ENCODE assay signal across 8 mouse cellular contexts in the genomic region with DNA sequence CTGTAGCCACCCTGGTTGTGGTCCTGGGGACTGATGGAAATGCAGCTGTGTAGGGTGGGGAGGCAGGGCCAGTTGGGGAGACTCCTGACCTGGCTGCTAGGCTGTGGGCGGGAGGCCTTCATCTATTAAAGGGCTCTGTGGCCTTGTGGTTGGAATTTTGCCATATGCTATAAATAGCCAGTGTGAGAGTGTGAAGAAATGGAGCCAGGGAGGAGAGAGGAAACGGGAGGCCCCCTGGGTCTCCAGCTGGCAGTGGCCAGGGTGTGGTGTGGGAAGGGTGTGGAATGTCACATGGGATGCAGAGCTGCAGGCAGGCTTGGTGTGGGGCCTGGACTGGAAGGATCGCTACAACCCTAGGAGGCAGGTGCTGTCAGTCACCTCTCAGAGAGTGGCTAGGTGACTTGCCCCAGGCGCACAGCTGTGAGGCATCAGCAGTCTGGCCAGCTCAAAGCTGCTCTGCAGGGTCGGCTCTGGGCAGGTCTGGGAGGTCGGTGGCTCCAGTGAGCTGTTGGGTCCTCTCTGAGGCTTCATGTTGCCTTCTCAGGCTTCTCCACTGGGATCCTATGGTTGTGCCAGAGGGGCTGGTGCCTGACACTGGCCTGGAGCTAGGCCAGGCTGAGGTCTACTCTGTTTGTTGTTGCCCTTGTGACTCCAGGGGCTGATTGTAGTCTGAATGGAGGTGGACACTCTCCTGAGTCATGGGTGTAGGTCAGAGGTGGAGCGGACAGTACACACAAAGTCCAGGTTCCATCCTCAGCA. TPM values are rescaled to one million over a fixed set of nuclear protein-coding genes. Genes with fewer than 3 reads are reported as not detected.
DNase-seq lines count a peak whose midpoint lies in the region; ATAC-seq and TF ChIP-seq lines count a peak whose summit lies in the region.

No protein-coding gene starts in this region.

- WGBS in forebrain, embryonic 12.5 days = 70% methylated on average over 7 of the region's 7 CpGs
- 66% methylated on average over 7 of the region's 7 CpGs for WGBS in forebrain, embryonic 11.5 days
- WGBS in heart, postnatal 0 days = 14% methylated on average over 7 of the region's 7 CpGs

- H3K4me1 ChIP-seq in forebrain, embryonic 12.5 days = peaks cover 34% of the 10 kb centered on the region
- H3K4me1 ChIP-seq in forebrain, embryonic 11.5 days (replicated peaks; ENCODE audit: control insufficient read depth, insufficient read depth, low read length) = 0 out of 2 replicates have a peak, but pooled peaks cover 4% of the 10 kb centered on the region
- peaks cover 24% of the 10 kb centered on the region for H3K4me1 ChIP-seq in heart, postnatal 0 days (ENCODE audit: control insufficient read depth, insufficient read depth)
- H3K4me1 ChIP-seq in megakaryocyte, embryonic 14.5 days = peaks cover 39% of the 10 kb centered on the region

- H3K27ac ChIP-seq in forebrain, embryonic 12.5 days = 0 out of 2 replicates have a peak overlapping the region, but pooled peaks have one; percentile 25
- H3K27ac ChIP-seq in forebrain, embryonic 11.5 days (ENCODE audit: low read depth, low read length) = no peak overlapping the region
- peak overlapping the region; percentile 70 for H3K27ac ChIP-seq in heart, postnatal 0 days (ENCODE audit: low read depth)

- H3K4me3 ChIP-seq in forebrain, embryonic 12.5 days (replicated peaks) = no peak overlapping the region
- no peak overlapping the region for H3K4me3 ChIP-seq in forebrain, embryonic 11.5 days (ENCODE audit: low read depth, low read length)
- no peak overlapping the region for H3K4me3 ChIP-seq in heart, postnatal 0 days (ENCODE audit: low read depth, low read length)
- H3K4me3 ChIP-seq in megakaryocyte, embryonic 14.5 days (replicated peaks) = peak overlapping the region; percentile 60

- H3K36me3 ChIP-seq in forebrain, embryonic 12.5 days (replicated peaks) = peaks cover 37% of the 10 kb centered on the region
- H3K36me3 ChIP-seq in forebrain, embryonic 11.5 days (ENCODE audit: control insufficient read depth, insufficient read depth, low read length) = peaks cover 3% of the 10 kb centered on the region; the same call in 1 of the 2 replicates
- peaks cover 9% of the 10 kb centered on the region; the same call in 1 of the 2 replicates for H3K36me3 ChIP-seq in heart, postnatal 0 days (replicated peaks; ENCODE audit: control insufficient read depth, insufficient read depth, low read length)
- peaks cover 3% of the 10 kb centered on the region for H3K36me3 ChIP-seq in megakaryocyte, embryonic 14.5 days (replicated peaks; ENCODE audit: low read length)

- no peak for ATAC-seq in forebrain, embryonic 12.5 days (ENCODE audit: low FRiP score)
- ATAC-seq in forebrain, embryonic 11.5 days (replicated peaks; ENCODE audit: low FRiP score) = no peak
- ATAC-seq in common myeloid progenitor, adult 5-6 weeks (replicated peaks; ENCODE audit: low read depth, poor library complexity, severe bottlenecking) = peak; percentile 78
- peak; percentile 96 for ATAC-seq in heart, postnatal 0 days (ENCODE audit: insufficient read depth, low read depth)
- no peak for ATAC-seq in CD4-positive, CD25-positive, alpha-beta regulatory T cell, adult 4 months

- DNase-seq in forebrain, embryonic 11.5 days (ENCODE audit: low spot score) = no peak
- peak; percentile 93 for DNase-seq in heart, postnatal 0 days (ENCODE audit: low spot score)
- peak; percentile 45 to 79 for DNase-seq in kidney, postnatal 25 days
- DNase-seq in right cerebral cortex, postnatal 10 days (ENCODE audit: low spot score in 2 of 2) = no peak

- H3K9ac ChIP-seq in forebrain, embryonic 12.5 days = 0 out of 2 replicates have a peak overlapping the region, but pooled peaks have one; percentile 21
- no peak overlapping the region for H3K9ac ChIP-seq in forebrain, embryonic 11.5 days (ENCODE audit: low read length)
- H3K9ac ChIP-seq in heart, postnatal 0 days (replicated peaks; ENCODE audit: low read depth, low read length) = no peak overlapping the region

- TF ChIP-seq EP300 in heart, postnatal 0 days (IDR thresholded peaks at IDR 0.05; ENCODE audit: low read depth) = peak; percentile 79; the same call in 1 of the 2 replicates

- no peak overlapping the region for H3K4me2 ChIP-seq in forebrain, embryonic 12.5 days
- H3K4me2 ChIP-seq in forebrain, embryonic 11.5 days (ENCODE audit: low read depth, low read length, severe bottlenecking) = no peak overlapping the region
- no peak overlapping the region for H3K4me2 ChIP-seq in heart, postnatal 0 days (ENCODE audit: low read depth, low read length)

- H3K27me3 ChIP-seq in forebrain, embryonic 12.5 days = no peaks in the 10 kb centered on the region
- H3K27me3 ChIP-seq in forebrain, embryonic 11.5 days (ENCODE audit: control insufficient read depth, insufficient read depth, low read length) = no peaks in the 10 kb centered on the region
- no peaks in the 10 kb centered on the region for H3K27me3 ChIP-seq in heart, postnatal 0 days (ENCODE audit: control insufficient read depth, insufficient read depth, low read length)
- peaks cover 18% of the 10 kb centered on the region for H3K27me3 ChIP-seq in megakaryocyte, embryonic 14.5 days (replicated peaks)

- no peak for TF ChIP-seq CTCF in heart, postnatal 0 days (IDR thresholded peaks at IDR 0.05; ENCODE audit: low read depth)

- H3K9me3 ChIP-seq in forebrain, embryonic 12.5 days = no peaks in the 10 kb centered on the region
- no peaks in the 10 kb centered on the region for H3K9me3 ChIP-seq in forebrain, embryonic 11.5 days (ENCODE audit: control insufficient read depth, low read length)
- no peaks in the 10 kb centered on the region for H3K9me3 ChIP-seq in heart, postnatal 0 days (replicated peaks; ENCODE audit: control insufficient read depth, low read length)
- no peaks in the 10 kb centered on the region for H3K9me3 ChIP-seq in megakaryocyte, embryonic 14.5 days

RNA-seq across cellular contexts. Expression of gene Exog, which starts 19.3 kb away (rescaled TPM):
- 45.8 and 47.3 TPM in 2 replicates for polyA plus RNA-seq in forebrain, embryonic 12.5 days (2016; fragmentation: Nextera tagmentation; extraction: Ambion mirVana)
- polyA plus RNA-seq in forebrain, embryonic 11.5 days (2014; fragmentation: Nextera tagmentation; extraction: Ambion mirVana) = 44.0 and 47.0 TPM in 2 replicates
- total RNA-seq in common myeloid progenitor, adult 5-6 weeks (2017) = 5.7 and 6.9 TPM in 2 replicates
- 1.4 and 3.0 TPM in 2 replicates for total RNA-seq in heart, postnatal 0 days (2014; rRNA removed; ENCODE audit: low replicate concordance)
- polyA plus RNA-seq in heart, postnatal 0 days (2015; fragmentation: Nextera tagmentation; extraction: Ambion mirVana) = 4.2 and 4.8 TPM in 2 replicates
- polyA plus RNA-seq in megakaryocyte, embryonic 14.5 days (2012; ENCODE audit: insufficient read depth, low replicate concordance) = 0.72 TPM in 1 of 2 replicates, not detected in the other
- 10 to 100 TPM; 12.6 to 16.2 TPM for polyA plus RNA-seq in CD4-positive, CD25-positive, alpha-beta regulatory T cell, adult 4 months (2017; shearing (Covaris generic))

RNA-seq across cellular contexts. Expression of gene Acvr2b, which starts 23.5 kb away (rescaled TPM):
- polyA plus RNA-seq in forebrain, embryonic 12.5 days (2016; fragmentation: Nextera tagmentation; extraction: Ambion mirVana) = 86.0 and 104 TPM in 2 replicates
- 106 and 133 TPM in 2 replicates for polyA plus RNA-seq in forebrain, embryonic 11.5 days (2014; fragmentation: Nextera tagmentation; extraction: Ambion mirVana)
- 1.3 and 1.6 TPM in 2 replicates for total RNA-seq in common myeloid progenitor, adult 5-6 weeks (2017)
- total RNA-seq in heart, postnatal 0 days (2014; rRNA removed; ENCODE audit: low replicate concordance) = 4.3 and 6.6 TPM in 2 replicates
- polyA plus RNA-seq in heart, postnatal 0 days (2015; fragmentation: Nextera tagmentation; extraction: Ambion mirVana) = 6.6 and 6.8 TPM in 2 replicates
- polyA plus RNA-seq in megakaryocyte, embryonic 14.5 days (2012; ENCODE audit: insufficient read depth, low replicate concordance) = 0.81 and 0.87 TPM in 2 replicates
- polyA plus RNA-seq in CD4-positive, CD25-positive, alpha-beta regulatory T cell, adult 4 months (2017; shearing (Covaris generic)) = under 1 TPM in 1 of 2 experiments, not detected in 1; 0.46 TPM

Comparison
In these comparisons a context has a peak if more than half of its experiments do, and no peak if none do; other contexts are left out.
1. ATAC-seq: peak in common myeloid progenitor, adult 5-6 weeks (single experiment) and heart, postnatal 0 days (single experiment); none in forebrain, embryonic 12.5 days (single experiment), forebrain, embryonic 11.5 days (single experiment) and CD4-positive, CD25-positive, alpha-beta regulatory T cell, adult 4 months (single experiment).
2. DNase-seq: peak in heart, postnatal 0 days (single experiment) and kidney, postnatal 25 days (2 of 2); none in forebrain, embryonic 11.5 days (single experiment) and right cerebral cortex, postnatal 10 days (0 of 2).
3. RNA of gene Acvr2b, which starts 23.5 kb away (polyA plus RNA-seq): 106 to 133 TPM in forebrain, embryonic 11.5 days and 86.0 to 104 TPM in forebrain, embryonic 12.5 days; 6.6 to 6.8 TPM in heart, postnatal 0 days, 0.81 to 0.87 TPM in megakaryocyte, embryonic 14.5 days and 0.46 TPM in CD4-positive, CD25-positive, alpha-beta regulatory T cell, adult 4 months; every median in the first group is over 10 times any median in the second.